Mouse (Mus musculus): ENCODE measurements around the gene Atcay.

DNA sequence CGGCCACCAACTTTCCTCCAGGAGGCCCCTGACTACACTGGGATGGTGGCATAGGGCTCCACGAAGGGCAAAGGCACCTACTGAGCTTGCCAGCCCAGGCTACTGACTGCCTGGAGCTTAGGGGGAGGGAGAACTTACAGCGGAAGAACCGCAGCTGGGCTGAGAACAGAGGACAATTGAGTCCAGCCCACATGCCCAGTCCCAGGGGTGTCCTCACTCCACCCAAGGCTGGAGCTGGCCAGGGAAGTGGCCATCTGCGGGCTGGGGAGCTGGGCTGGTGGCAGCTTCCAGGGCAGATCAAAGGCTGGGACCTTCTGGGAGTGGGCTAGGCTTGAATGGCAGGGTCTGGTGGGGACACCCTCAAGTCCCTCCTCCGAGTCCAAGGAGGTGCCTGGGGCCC, 75.9 kb downstream of the Atcay start:
- TF ChIP-seq CTCF (IDR thresholded peaks at IDR 0.05; ENCODE audit: low read depth, low read length) (no peak), GATA1 (IDR thresholded peaks at IDR 0.05; ENCODE audit: borderline replicate concordance, low read length) (no peak)

Data from G1E (cell line).